In the genomic region with DNA sequence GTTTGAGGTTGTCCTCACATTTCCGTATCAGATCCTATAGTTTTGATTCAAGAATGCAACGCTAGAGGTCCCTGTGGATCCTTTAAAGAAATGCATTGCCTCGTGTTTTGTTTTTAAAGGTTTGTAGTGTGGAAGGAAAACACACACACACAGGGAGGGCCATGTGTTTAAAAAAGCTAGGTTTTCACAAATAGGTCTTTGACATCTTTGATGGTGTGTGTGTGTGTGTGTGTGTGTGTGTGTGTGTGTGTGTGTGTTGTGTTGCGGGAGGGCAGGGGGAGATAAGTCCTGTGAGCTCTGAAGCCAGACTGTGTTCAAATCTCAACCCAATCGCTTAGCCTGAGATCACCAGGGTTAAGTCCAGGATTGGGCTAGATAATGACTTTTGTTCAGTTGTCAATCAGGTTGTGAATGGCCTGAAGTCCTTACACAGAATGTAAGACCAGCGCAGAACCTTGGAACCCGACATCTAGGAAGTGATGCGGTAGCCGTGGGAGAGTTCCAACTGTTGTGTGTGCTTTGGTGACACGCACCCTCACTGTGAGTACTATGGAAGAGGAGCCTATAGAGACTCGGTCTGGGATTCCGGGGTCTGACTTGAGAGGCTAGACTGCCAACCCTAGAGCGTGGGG, we compare ENCODE assay signal across 8 mouse cellular contexts. TPM values are rescaled to one million over a fixed set of nuclear protein-coding genes. Genes with fewer than 3 reads are reported as not detected.
DNase-seq lines count a peak whose midpoint lies in the region; ATAC-seq and TF ChIP-seq lines count a peak whose summit lies in the region.

No protein-coding gene starts in this region.

- no peaks in the 10 kb centered on the region; the same call in 1 of the 2 replicates for H3K4me1 ChIP-seq in heart, embryonic 12.5 days (replicated peaks)
- H3K4me1 ChIP-seq in CH12.LX (ENCODE audit: control insufficient read depth in 1 of 2, insufficient read depth in 2 of 2): peaks cover 0 to 14% of the 10 kb centered on the region in 2 experiments; a peak in 2 of 4 replicates
- H3K4me1 ChIP-seq in embryonic facial prominence, embryonic 13.5 days: peaks cover 21% of the 10 kb centered on the region
- H3K4me1 ChIP-seq in intestine, embryonic 14.5 days (replicated peaks; ENCODE audit: control insufficient read depth, insufficient read depth, low read length): peaks cover 2% of the 10 kb centered on the region; the same call in 1 of the 2 replicates

- no peaks in the 10 kb centered on the region; the same call in 1 of the 2 replicates for H3K27me3 ChIP-seq in heart, embryonic 12.5 days (replicated peaks)
- H3K27me3 ChIP-seq in CH12.LX (replicated peaks): no peaks in the 10 kb centered on the region
- H3K27me3 ChIP-seq in embryonic facial prominence, embryonic 13.5 days: peaks cover 65% of the 10 kb centered on the region
- no peaks in the 10 kb centered on the region for H3K27me3 ChIP-seq in intestine, embryonic 14.5 days (replicated peaks; ENCODE audit: control insufficient read depth, insufficient read depth, low read length)

- no peak for TF ChIP-seq EP300 in CH12.LX (IDR thresholded peaks at IDR 0.05; ENCODE audit: low read length)

- no peaks in the 10 kb centered on the region for H3K79me2 ChIP-seq in CH12.LX (replicated peaks; ENCODE audit: control insufficient read depth, extremely low read depth, insufficient read depth, poor library complexity, severe bottlenecking)

- peak overlapping the region; percentile 79 for H3K4me2 ChIP-seq in heart, embryonic 12.5 days
- peak overlapping the region; percentile 71 for H3K4me2 ChIP-seq in CH12.LX (ENCODE audit: insufficient read depth, low read depth, poor library complexity, severe bottlenecking)
- peak overlapping the region; percentile 65 for H3K4me2 ChIP-seq in embryonic facial prominence, embryonic 13.5 days
- H3K4me2 ChIP-seq in intestine, embryonic 14.5 days (ENCODE audit: low read length): peak overlapping the region; percentile 59

- H3K36me3 ChIP-seq in heart, embryonic 12.5 days: no peaks in the 10 kb centered on the region
- H3K36me3 ChIP-seq in CH12.LX (replicated peaks in 1 of 2; ENCODE audit: control insufficient read depth in 1 of 2, insufficient read depth in 1 of 2, low read length in 1 of 2): no peaks in the 10 kb centered on the region
- H3K36me3 ChIP-seq in embryonic facial prominence, embryonic 13.5 days: no peaks in the 10 kb centered on the region
- H3K36me3 ChIP-seq in intestine, embryonic 14.5 days (ENCODE audit: control insufficient read depth, insufficient read depth, low read length): no peaks in the 10 kb centered on the region

- peak overlapping the region; percentile 46 for H3K4me3 ChIP-seq in heart, embryonic 12.5 days
- peak overlapping the region; percentile 25 to 55 (median 50) for H3K4me3 ChIP-seq in CH12.LX (replicated peaks in 1 of 3; ENCODE audit: low read depth in 2 of 3, low read length in 2 of 3, poor library complexity in 1 of 3)
- peak overlapping the region; percentile 38 for H3K4me3 ChIP-seq in embryonic facial prominence, embryonic 13.5 days
- peak overlapping the region; percentile 32 for H3K4me3 ChIP-seq in intestine, embryonic 14.5 days (ENCODE audit: low read depth, low read length)

- ATAC-seq in heart, embryonic 12.5 days (ENCODE audit: insufficient number of reproducible peaks, low FRiP score): peak; percentile 60; the same call in 1 of the 2 replicates
- peak; percentile 62; the same call in 1 of the 2 replicates for ATAC-seq in embryonic facial prominence, embryonic 13.5 days (ENCODE audit: insufficient number of reproducible peaks, insufficient read depth, low FRiP score, low TSS enrichment, low read depth)
- no peak; the same call in 1 of the 2 replicates for ATAC-seq in intestine, embryonic 14.5 days (replicated peaks; ENCODE audit: low FRiP score, low TSS enrichment, low read depth)
- peak; percentile 44 for ATAC-seq in megakaryocyte-erythroid progenitor cell, adult 5-6 weeks (replicated peaks; ENCODE audit: low FRiP score, low TSS enrichment, poor library complexity, severe bottlenecking)

- dilution Hi-C loops in CH12.LX (cut with MboI; ENCODE audit: extremely low pct_ligation_motif_present, extremely low pct_unique_long_range_greater_than_20kb, low sequenced_read_pairs): no loop called here

- TF ChIP-seq RAD21 in CH12.LX (IDR thresholded peaks at IDR 0.05; ENCODE audit: low read depth, low read length): peak; percentile 76

- H3K27ac ChIP-seq in heart, embryonic 12.5 days (ENCODE audit: poor library complexity, severe bottlenecking): no peak overlapping the region
- no peak overlapping the region for H3K27ac ChIP-seq in CH12.LX (ENCODE audit: insufficient read depth, low read depth)
- no peak overlapping the region for H3K27ac ChIP-seq in embryonic facial prominence, embryonic 13.5 days
- H3K27ac ChIP-seq in intestine, embryonic 14.5 days (ENCODE audit: low read depth): no peak overlapping the region

- peak in 1 of 2 experiments; percentile 75; a peak in 3 of 4 replicates for TF ChIP-seq CTCF in CH12.LX (conservative IDR thresholded peaks at IDR 0.05 in 1 of 2, IDR thresholded peaks at IDR 0.05 in 1 of 2; ENCODE audit: low read depth in 2 of 2, low read length in 2 of 2)

- no peaks in the 10 kb centered on the region for H3K9me3 ChIP-seq in heart, embryonic 12.5 days (replicated peaks)
- no peaks in the 10 kb centered on the region for H3K9me3 ChIP-seq in CH12.LX (replicated peaks; ENCODE audit: low read length)
- no peaks in the 10 kb centered on the region for H3K9me3 ChIP-seq in embryonic facial prominence, embryonic 13.5 days
- H3K9me3 ChIP-seq in intestine, embryonic 14.5 days (ENCODE audit: control insufficient read depth, low read length): no peaks in the 10 kb centered on the region

- no peak for TF ChIP-seq POLR2A in CH12.LX (IDR thresholded peaks at IDR 0.05; ENCODE audit: low read depth, low read length)

- in situ Hi-C loops in CH12.LX (cut with MboI; ENCODE audit: low pct_ligation_motif_present, low pct_unique_long_range_greater_than_20kb, low sequenced_read_pairs): loop anchor here (5.0 to 10.0 kb wide), 3 partner anchors 77 to 372 kb away; no protein-coding TSS in a partner anchor

- H3K9ac ChIP-seq in heart, embryonic 12.5 days: peak overlapping the region; percentile 63
- peak overlapping the region; percentile 1; the same call in 1 of the 2 replicates for H3K9ac ChIP-seq in CH12.LX (ENCODE audit: insufficient read depth, low read depth)
- peak overlapping the region; percentile 33; the same call in 1 of the 2 replicates for H3K9ac ChIP-seq in embryonic facial prominence, embryonic 13.5 days
- H3K9ac ChIP-seq in intestine, embryonic 14.5 days (ENCODE audit: low read length): peak overlapping the region; percentile 27; the same call in 1 of the 2 replicates

- WGBS in heart, embryonic 12.5 days: 4% methylated on average over 13 of the region's 13 CpGs
- WGBS in embryonic facial prominence, embryonic 13.5 days: 5% methylated on average over 13 of the region's 13 CpGs
- WGBS in intestine, embryonic 14.5 days: 9% methylated on average over 13 of the region's 13 CpGs

- DNase-seq in heart, postnatal 4 days: no peak
- peak; percentile 39 for DNase-seq in CH12.LX (ENCODE audit: extremely low read depth)
- peak; percentile 62 for DNase-seq in intestine, embryonic 14.5 days (ENCODE audit: low spot score)
- DNase-seq in yolk sac, embryonic 10.5 days (ENCODE audit: low spot score): peak; percentile 33
- no peak for DNase-seq in ovary, postnatal 10 days (ENCODE audit: low spot score)

TF ChIP-seq in CH12.LX, 34 proteins besides CTCF, POLR2A, EP300 and RAD21 (continues in another document):
- no peak for TF ChIP-seq CHD1 (IDR thresholded peaks at IDR 0.05; ENCODE audit: low read depth, low read length)
- TF ChIP-seq NRF1 (IDR thresholded peaks at IDR 0.05; ENCODE audit: low read depth, low read length): no peak
- TF ChIP-seq SIN3A (IDR thresholded peaks at IDR 0.05; ENCODE audit: low read length): peak; percentile 80; the same call in 1 of the 2 replicates
- TF ChIP-seq BHLHE40 (IDR thresholded peaks at IDR 0.05; ENCODE audit: low read depth, low read length): 0 out of 2 replicates have a peak, but pooled peaks have one; percentile 15
- TF ChIP-seq TCF12 (IDR thresholded peaks at IDR 0.05; ENCODE audit: low read depth, low read length): no peak
- TF ChIP-seq MAX (IDR thresholded peaks at IDR 0.05; ENCODE audit: low read length): peak; percentile 84
- peak; percentile 22; the same call in 1 of the 2 replicates for TF ChIP-seq ZC3H11A (IDR thresholded peaks at IDR 0.05; ENCODE audit: low read depth, low read length)
- no peak for TF ChIP-seq USF1 (IDR thresholded peaks at IDR 0.05; ENCODE audit: low read depth, low read length)
- peak; percentile 65 for TF ChIP-seq SMC3 (IDR thresholded peaks at IDR 0.05; ENCODE audit: low read depth, low read length)
- TF ChIP-seq ELF1 (IDR thresholded peaks at IDR 0.05; ENCODE audit: low read depth, low read length): 0 out of 2 replicates have a peak, but pooled peaks have one; percentile 36
- TF ChIP-seq ETS1 (conservative IDR thresholded peaks at IDR 0.05; ENCODE audit: low read depth, low read length): no peak
- TF ChIP-seq MAZ (IDR thresholded peaks at IDR 0.05; ENCODE audit: low read depth, low read length): 0 out of 2 replicates have a peak, but pooled peaks have one; percentile 49

RNA-seq across cellular contexts. Expression of gene Cd247, which starts 8.4 kb away (rescaled TPM):
- polyA plus RNA-seq in heart, embryonic 12.5 days (2016; fragmentation: Nextera tagmentation; extraction: Ambion mirVana): 0.38 and 0.49 TPM in 2 replicates
- total RNA-seq in heart, postnatal 4 days (2021): under 1 TPM; 0.29 to 0.69 TPM
- total RNA-seq in CH12.LX (2012; rRNA removed) (2.0 and 2.2 TPM in 2 replicates), CH12.LX (2014; rRNA removed) (not detected in 2 replicates)
- polyA plus RNA-seq in CH12.LX (2012; ENCODE audit: insufficient read length, low read depth): 1.3 and 2.3 TPM in 2 replicates
- 0.87 and 1.7 TPM in 2 replicates for polyA plus RNA-seq in embryonic facial prominence, embryonic 13.5 days (2015; fragmentation: Nextera tagmentation; extraction: Ambion mirVana)
- polyA plus RNA-seq in intestine, embryonic 14.5 days (2014; fragmentation: Nextera tagmentation; extraction: Ambion mirVana): 0.81 and 1.6 TPM in 2 replicates
- total RNA-seq in megakaryocyte-erythroid progenitor cell, adult 5-6 weeks (2014; fragmentation: Nextera tagmentation): 6.2 and 8.1 TPM in 2 replicates
- total RNA-seq in megakaryocyte-erythroid progenitor cell, adult 5-6 weeks (2017): 7.5 TPM in 1 of 2 replicates, not detected in the other

RNA-seq across cellular contexts. Expression of gene Creg1, which starts 16.5 kb away (rescaled TPM):
- 94.9 and 109 TPM in 2 replicates for polyA plus RNA-seq in heart, embryonic 12.5 days (2016; fragmentation: Nextera tagmentation; extraction: Ambion mirVana)
- total RNA-seq in heart, postnatal 4 days (2021): 10 to 100 TPM; 24.3 to 28.7 TPM
- 22.3 and 23.3 TPM in 2 replicates for total RNA-seq in CH12.LX (2012; rRNA removed)
- 44.3 and 56.6 TPM in 2 replicates for total RNA-seq in CH12.LX (2014; rRNA removed)
- polyA plus RNA-seq in CH12.LX (2012; ENCODE audit: insufficient read length, low read depth): 38.2 and 49.1 TPM in 2 replicates
- polyA plus RNA-seq in embryonic facial prominence, embryonic 13.5 days (2015; fragmentation: Nextera tagmentation; extraction: Ambion mirVana): 43.8 and 60.0 TPM in 2 replicates
- polyA plus RNA-seq in intestine, embryonic 14.5 days (2014; fragmentation: Nextera tagmentation; extraction: Ambion mirVana): 78.7 and 81.2 TPM in 2 replicates
- total RNA-seq in megakaryocyte-erythroid progenitor cell, adult 5-6 weeks (2014; fragmentation: Nextera tagmentation): 189 and 232 TPM in 2 replicates
- total RNA-seq in megakaryocyte-erythroid progenitor cell, adult 5-6 weeks (2017): 159 and 165 TPM in 2 replicates

Comparison
In these comparisons a context has a peak if more than half of its experiments do, and no peak if none do; other contexts are left out.
1. H3K9ac ChIP-seq: peak in every context shown above with its lines; median percentile 63 in heart, embryonic 12.5 days; 33 in embryonic facial prominence, embryonic 13.5 days; 27 in intestine, embryonic 14.5 days; 1 in CH12.LX.
2. DNase-seq: peak in CH12.LX (single experiment), intestine, embryonic 14.5 days (single experiment) and yolk sac, embryonic 10.5 days (single experiment); none in heart, postnatal 4 days (single experiment) and ovary, postnatal 10 days (single experiment).
3. Peak in every context shown above with its lines, with median percentiles within 50 percentile points of each other: H3K4me2 ChIP-seq and H3K4me3 ChIP-seq.